Mouse (Mus musculus): ENCODE measurements around the gene Htra1. TPM values are rescaled to one million over a fixed set of nuclear protein-coding genes. Genes with fewer than 3 reads are reported as not detected.

Htra1 gene
- polyA plus RNA-seq, 1 experiment, result 6.7 TPM

GRCm38 (mm10) chr7:130896064-130896463, 39.8 kb upstream of the Htra1 start:
- Histone ChIP-seq H3K27ac (ENCODE audit: control insufficient read depth, insufficient read depth, low read depth, low read length) (no peak overlapping the region), H3K4me3 (ENCODE audit: control insufficient read depth, low read depth, low read length) (no peak overlapping the region), H3K36me3 (ENCODE audit: control insufficient read depth, insufficient read depth, low read length) (no peaks in the 10 kb centered on the region), H3K4me1 (ENCODE audit: control insufficient read depth, insufficient read depth, low read length) (no peaks in the 10 kb centered on the region), H3K27me3 (ENCODE audit: control insufficient read depth, insufficient read depth, low read length) (no peaks in the 10 kb centered on the region)
- no peak for TF ChIP-seq CTCF (IDR thresholded peaks at IDR 0.05; ENCODE audit: control insufficient read depth, insufficient read depth, insufficient replicate concordance, low read depth, low read length)
- TF ChIP-seq POLR2A (IDR thresholded peaks at IDR 0.05; ENCODE audit: control insufficient read depth, low read depth, low read length), result no peak

GRCm38 (mm10) chr7:130897201-130897600, 38.7 kb upstream of the Htra1 start:
- Histone ChIP-seq H3K4me3 (ENCODE audit: control insufficient read depth, low read depth, low read length) (no peak overlapping the region), H3K4me1 (ENCODE audit: control insufficient read depth, insufficient read depth, low read length) (no peaks in the 10 kb centered on the region), H3K27ac (ENCODE audit: control insufficient read depth, insufficient read depth, low read depth, low read length) (no peak overlapping the region), H3K36me3 (ENCODE audit: control insufficient read depth, insufficient read depth, low read length) (no peaks in the 10 kb centered on the region), H3K27me3 (ENCODE audit: control insufficient read depth, insufficient read depth, low read length) (no peaks in the 10 kb centered on the region)
- TF ChIP-seq CTCF (IDR thresholded peaks at IDR 0.05; ENCODE audit: control insufficient read depth, insufficient read depth, insufficient replicate concordance, low read depth, low read length), result no peak
- no peak for TF ChIP-seq POLR2A (IDR thresholded peaks at IDR 0.05; ENCODE audit: control insufficient read depth, low read depth, low read length)

GRCm38 (mm10) chr7:130898373-130898772, 37.5 kb upstream of the Htra1 start:
- Histone ChIP-seq H3K27me3 (ENCODE audit: control insufficient read depth, insufficient read depth, low read length) (no peaks in the 10 kb centered on the region), H3K36me3 (ENCODE audit: control insufficient read depth, insufficient read depth, low read length) (no peaks in the 10 kb centered on the region), H3K4me3 (ENCODE audit: control insufficient read depth, low read depth, low read length) (no peak overlapping the region), H3K4me1 (ENCODE audit: control insufficient read depth, insufficient read depth, low read length) (no peaks in the 10 kb centered on the region), H3K27ac (ENCODE audit: control insufficient read depth, insufficient read depth, low read depth, low read length) (no peak overlapping the region)
- no peak for TF ChIP-seq POLR2A (IDR thresholded peaks at IDR 0.05; ENCODE audit: control insufficient read depth, low read depth, low read length)
- no peak for TF ChIP-seq CTCF (IDR thresholded peaks at IDR 0.05; ENCODE audit: control insufficient read depth, insufficient read depth, insufficient replicate concordance, low read depth, low read length)

- H3K27me3 ChIP-seq (ENCODE audit: control insufficient read depth, insufficient read depth, low read length), result no peaks in the 10 kb centered on the region
Measured at GRCm38 (mm10) chr7:130900233-130900848, 35.6 kb upstream of the Htra1 start.

GRCm38 (mm10) chr7:130902929-130903328, 33.0 kb upstream of the Htra1 start:
- H3K27me3 ChIP-seq (ENCODE audit: control insufficient read depth, insufficient read depth, low read length), result no peaks in the 10 kb centered on the region
- H3K36me3 ChIP-seq (ENCODE audit: control insufficient read depth, insufficient read depth, low read length), result no peaks in the 10 kb centered on the region
- H3K4me3 ChIP-seq (ENCODE audit: control insufficient read depth, low read depth, low read length), result no peak overlapping the region
- TF ChIP-seq POLR2A (IDR thresholded peaks at IDR 0.05; ENCODE audit: control insufficient read depth, low read depth, low read length) (no peak), CTCF (IDR thresholded peaks at IDR 0.05; ENCODE audit: control insufficient read depth, insufficient read depth, insufficient replicate concordance, low read depth, low read length) (no peak)
- H3K4me1 ChIP-seq (ENCODE audit: control insufficient read depth, insufficient read depth, low read length), result no peaks in the 10 kb centered on the region
- H3K27ac ChIP-seq (ENCODE audit: control insufficient read depth, insufficient read depth, low read depth, low read length), result no peak overlapping the region

More at GRCm38 (mm10) chr7:130900233-130900848, 35.6 kb upstream of the Htra1 start:
- H3K27ac ChIP-seq (ENCODE audit: control insufficient read depth, insufficient read depth, low read depth, low read length), result no peak overlapping the region
- H3K36me3 ChIP-seq (ENCODE audit: control insufficient read depth, insufficient read depth, low read length), result no peaks in the 10 kb centered on the region
- no peak for TF ChIP-seq CTCF (IDR thresholded peaks at IDR 0.05; ENCODE audit: control insufficient read depth, insufficient read depth, insufficient replicate concordance, low read depth, low read length)
- TF ChIP-seq POLR2A (IDR thresholded peaks at IDR 0.05; ENCODE audit: control insufficient read depth, low read depth, low read length), result no peak
- no peaks in the 10 kb centered on the region for H3K4me1 ChIP-seq (ENCODE audit: control insufficient read depth, insufficient read depth, low read length)
- H3K4me3 ChIP-seq (ENCODE audit: control insufficient read depth, low read depth, low read length), result no peak overlapping the region

GRCm38 (mm10) chr7:130903505-130904074, 32.3 kb upstream of the Htra1 start:
- H3K27ac ChIP-seq (ENCODE audit: control insufficient read depth, insufficient read depth, low read depth, low read length), result no peak overlapping the region
- no peak overlapping the region for H3K4me3 ChIP-seq (ENCODE audit: control insufficient read depth, low read depth, low read length)
- no peaks in the 10 kb centered on the region for H3K4me1 ChIP-seq (ENCODE audit: control insufficient read depth, insufficient read depth, low read length)
- H3K27me3 ChIP-seq (ENCODE audit: control insufficient read depth, insufficient read depth, low read length), result no peaks in the 10 kb centered on the region
- TF ChIP-seq POLR2A (IDR thresholded peaks at IDR 0.05; ENCODE audit: control insufficient read depth, low read depth, low read length), result no peak
- no peak for TF ChIP-seq CTCF (IDR thresholded peaks at IDR 0.05; ENCODE audit: control insufficient read depth, insufficient read depth, insufficient replicate concordance, low read depth, low read length)
- no peaks in the 10 kb centered on the region for H3K36me3 ChIP-seq (ENCODE audit: control insufficient read depth, insufficient read depth, low read length)

GRCm38 (mm10) chr7:130904571-130905365, 31.1 kb upstream of the Htra1 start:
- no peaks in the 10 kb centered on the region for H3K27me3 ChIP-seq (ENCODE audit: control insufficient read depth, insufficient read depth, low read length)
- no peaks in the 10 kb centered on the region for H3K4me1 ChIP-seq (ENCODE audit: control insufficient read depth, insufficient read depth, low read length)
- H3K36me3 ChIP-seq (ENCODE audit: control insufficient read depth, insufficient read depth, low read length), result no peaks in the 10 kb centered on the region
- H3K4me3 ChIP-seq (ENCODE audit: control insufficient read depth, low read depth, low read length), result no peak overlapping the region
- no peak overlapping the region for H3K27ac ChIP-seq (ENCODE audit: control insufficient read depth, insufficient read depth, low read depth, low read length)
- TF ChIP-seq CTCF (IDR thresholded peaks at IDR 0.05; ENCODE audit: control insufficient read depth, insufficient read depth, insufficient replicate concordance, low read depth, low read length), result no peak
- no peak for TF ChIP-seq POLR2A (IDR thresholded peaks at IDR 0.05; ENCODE audit: control insufficient read depth, low read depth, low read length)
